Mouse (Mus musculus) brain, embryonic 14.5 days (tissue): ENCODE measurements around the gene Rufy4. TPM values are rescaled to one million over a fixed set of nuclear protein-coding genes. Genes with fewer than 3 reads are reported as not detected.

ENCODE experiments used
- DNase-seq: peaks from one replicate; pipeline ENCODE4 v3.0.0-alpha.2; 2011; ENCODE audit warnings: low read depth
- CTCF ChIP-seq: fragments of 200-500 bp; IDR thresholded peaks from 2 replicates; pipeline ENCODE4 v1.5.1; 2012; ENCODE audit warnings: inconsistent platforms, mild to moderate bottlenecking, moderate library complexity, borderline replicate concordance; ENCODE audit not compliant: insufficient read depth, insufficient read length; ENCODE audit errors: extremely low read depth
- POLR2A ChIP-seq: fragments of 200-500 bp; IDR thresholded peaks from 2 replicates; pipeline ENCODE4 v1.6.1; 2012; ENCODE audit warnings: mild to moderate bottlenecking, inconsistent platforms, borderline replicate concordance; ENCODE audit not compliant: poor library complexity, insufficient read depth, insufficient read length, severe bottlenecking; ENCODE audit errors: extremely low read depth
- polyA plus RNA-seq: library from polyadenylated mRNA; depleted of rRNA; stranded (reverse); fragments of >200 nt; gene quantifications from 2 replicates; pipeline ENCODE4 v1.2.3, GENCODE M21; 2012

The Rufy4 gene
- polyA plus RNA-seq, 1 experiment, result 0.86 TPM

- TF ChIP-seq POLR2A, result no peak
- no peak for TF ChIP-seq CTCF
- peak; percentile 37 for DNase-seq
Measured at GRCm38 (mm10) chr1:74091611-74092224, 33.6 kb upstream of the Rufy4 start.

- no peak for TF ChIP-seq POLR2A
- no peak for TF ChIP-seq CTCF
- DNase-seq, result no peak
Measured at GRCm38 (mm10) chr1:74092242-74092641, 33.1 kb upstream of the Rufy4 start.

- no peak for DNase-seq
- TF ChIP-seq CTCF (no peak), POLR2A (no peak)
Measured at GRCm38 (mm10) chr1:74093447-74093846, 31.9 kb upstream of the Rufy4 start.

GRCm38 (mm10) chr1:74094497-74095270 is 30.7 kb upstream of the Rufy4 start:
- DNase-seq, result peak; percentile 90
- TF ChIP-seq CTCF, result no peak
- no peak for TF ChIP-seq POLR2A

- no peak for TF ChIP-seq POLR2A
- TF ChIP-seq CTCF, result no peak
- DNase-seq, result no peak
Measured at GRCm38 (mm10) chr1:74095296-74095695, 30.0 kb upstream of the Rufy4 start.

- TF ChIP-seq CTCF (no peak), POLR2A (no peak)
- DNase-seq, result no peak
Measured at GRCm38 (mm10) chr1:74095728-74096127, 29.6 kb upstream of the Rufy4 start.

GRCm38 (mm10) chr1:74098004-74099000 is 27.0 kb upstream of the Rufy4 start:
- peak; percentile 88 for DNase-seq
- TF ChIP-seq POLR2A (peak; percentile 37; the same call in 1 of the 2 replicates), CTCF (peak; percentile 58)

- no peak for TF ChIP-seq POLR2A
- DNase-seq, result peak; percentile 83
Measured at GRCm38 (mm10) chr1:74099001-74099435, 26.3 kb upstream of the Rufy4 start.

DNA sequence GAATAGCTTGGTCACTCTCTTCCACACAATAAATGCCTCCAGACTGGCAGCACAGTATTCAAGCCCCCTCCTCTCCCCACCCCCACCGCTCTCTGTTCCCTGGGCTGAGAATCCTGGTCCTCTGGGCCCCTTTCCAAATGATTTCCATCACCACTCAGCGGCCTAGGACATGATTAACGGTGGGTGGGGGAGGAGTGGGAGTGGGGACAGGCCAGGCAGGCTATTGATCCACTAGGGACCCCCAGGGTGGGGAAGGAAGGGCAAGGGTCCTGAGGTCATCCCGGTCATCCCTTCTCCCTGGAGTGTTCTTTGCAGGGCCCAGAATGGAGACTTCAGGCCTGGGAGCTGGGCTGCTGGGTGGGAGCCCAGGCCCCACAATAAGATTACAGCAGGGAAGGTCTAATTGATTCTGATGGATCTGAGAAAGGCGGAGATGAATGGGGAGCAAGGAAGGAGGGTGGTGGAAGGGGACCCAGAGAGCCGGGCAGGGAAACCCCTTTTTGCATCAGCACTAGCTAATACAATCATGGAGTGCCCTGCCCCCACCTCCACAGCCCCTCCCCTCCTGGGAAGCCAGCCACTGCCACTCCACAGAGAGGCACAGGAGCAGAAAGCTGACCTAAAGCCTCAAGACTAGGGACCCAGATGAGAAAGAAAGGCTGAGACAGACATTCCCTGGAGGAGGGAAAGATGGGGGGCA is 21.5 kb upstream of the Rufy4 start:
- TF ChIP-seq CTCF (no peak), POLR2A (no peak)
- peak; percentile 95 for DNase-seq

DNA sequence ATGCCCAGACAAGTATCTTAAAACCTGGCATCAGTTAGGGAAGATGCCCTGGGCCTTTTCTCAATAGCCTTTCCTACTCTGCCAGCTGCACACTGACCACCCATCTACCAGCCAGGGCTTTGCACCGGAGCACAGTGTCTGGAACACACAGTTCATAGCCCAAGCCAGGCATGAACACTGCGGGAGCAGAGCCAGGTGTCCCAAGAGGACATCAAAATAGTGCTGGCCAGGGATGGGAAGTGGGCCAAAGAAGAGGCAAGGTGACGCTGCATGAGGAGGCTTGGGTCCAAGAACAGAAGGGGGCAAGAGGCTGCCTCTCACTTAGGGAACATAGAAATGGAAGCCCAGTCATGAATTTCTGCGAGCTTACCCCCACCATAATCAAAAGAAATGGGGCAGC is 19.7 kb upstream of the Rufy4 start:
- DNase-seq, result no peak
- TF ChIP-seq POLR2A (no peak), CTCF (no peak)

- TF ChIP-seq POLR2A (no peak), CTCF (no peak)
Measured at GRCm38 (mm10) chr1:74106214-74106613, 19.1 kb upstream of the Rufy4 start.

More at GRCm38 (mm10) chr1:74106214-74106613, 19.1 kb upstream of the Rufy4 start:
- DNase-seq, result no peak
